Mouse (Mus musculus) kidney, postnatal 14 days (tissue): ENCODE data around the gene Cldn34c3.
"Not testable (repeated sequence)": the region's sequence is repeated elsewhere in the genome, so short reads cannot be mapped to it uniquely, and the experiment has no call there.

Experiments used
- DNase-seq: peaks from one replicate; pipeline ENCODE4 v3.0.0; 2022; ENCODE audit warnings: mixed read lengths

The Cldn34c3 gene

GRCm38 (mm10) chrX:123793365-123793764 is at the start of gene Cldn34c3:
Gene Cldn34c3, plus strand, starts transcription at chrX:123793665.
- DNase-seq = not testable (repeated sequence)
